ENCODE assay signal across 13 mouse cellular contexts in the genomic region with DNA sequence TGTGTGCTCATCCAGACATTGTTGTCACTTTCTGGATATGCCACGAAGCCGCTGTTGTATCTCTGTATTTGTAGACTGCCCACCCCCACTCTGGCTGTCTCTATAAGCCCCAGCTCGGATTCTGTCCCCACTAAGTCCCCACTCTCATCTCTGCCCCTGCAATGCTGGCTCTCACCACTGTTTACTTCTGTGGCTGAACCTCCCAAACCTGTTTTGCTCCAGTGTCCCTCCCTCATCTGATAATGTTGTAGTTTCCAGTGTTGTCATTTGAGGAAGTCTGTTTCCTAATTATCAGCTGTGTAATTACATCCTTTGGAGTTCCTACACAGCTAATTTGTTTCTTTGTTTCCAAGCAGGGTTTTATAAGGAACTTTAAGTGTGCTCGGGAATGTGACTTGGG.
A peak's percentile ranks its signal among the peaks of the same experiment; 100 is the strongest.
DNase-seq lines count a peak whose midpoint lies in the region; ATAC-seq and TF ChIP-seq lines count a peak whose summit lies in the region.
"Had no signal": no experiment of that assay in that cellular context is flagged by ENCODE, and none has a peak within 500 bp of the region (broad histone marks: within the 10 kb centered on the region; RNA-seq: fewer than 3 reads in every experiment).

No protein-coding gene starts in this region.

- no peak for ATAC-seq in limb, embryonic 13.5 days (ENCODE audit: low FRiP score, low read depth)
- ATAC-seq in embryonic facial prominence, embryonic 11.5 days (replicated peaks; ENCODE audit: insufficient number of reproducible peaks, low FRiP score, low TSS enrichment, low read depth) = no peak
- peak; percentile 35; the same call in 1 of the 2 replicates for ATAC-seq in megakaryocyte progenitor cell, adult 5-6 weeks (replicated peaks; ENCODE audit: poor library complexity)

- peaks cover 28% of the 10 kb centered on the region for H3K4me1 ChIP-seq in limb, embryonic 13.5 days
- peaks cover 37% of the 10 kb centered on the region for H3K4me1 ChIP-seq in limb, embryonic 10.5 days
- H3K4me1 ChIP-seq in embryonic facial prominence, embryonic 11.5 days (ENCODE audit: control insufficient read depth, insufficient read depth, low read length) = peaks cover 2% of the 10 kb centered on the region; the same call in 1 of the 2 replicates

- no peak overlapping the region for H3K4me3 ChIP-seq in limb, embryonic 13.5 days
- no peak overlapping the region for H3K4me3 ChIP-seq in limb, embryonic 10.5 days
- H3K4me3 ChIP-seq in embryonic facial prominence, embryonic 11.5 days (ENCODE audit: low read depth, low read length) = no peak overlapping the region

- no peak overlapping the region for H3K27ac ChIP-seq in limb, embryonic 13.5 days
- no peak overlapping the region for H3K27ac ChIP-seq in limb, embryonic 10.5 days
- H3K27ac ChIP-seq in embryonic facial prominence, embryonic 11.5 days (replicated peaks; ENCODE audit: low read depth, low read length) = no peak overlapping the region
- H3K27ac ChIP-seq: macrophage had no signal

- 0 out of 2 replicates have a peak overlapping the region, but pooled peaks have one; percentile 3 for H3K4me2 ChIP-seq in limb, embryonic 13.5 days (replicated peaks)
- H3K4me2 ChIP-seq in embryonic facial prominence, embryonic 11.5 days (ENCODE audit: low read depth, low read length) = no peak overlapping the region

- DNase-seq in limb, embryonic 10.5 days (ENCODE audit: low spot score) = no peak
- DNase-seq in brain, embryonic 14.5 days (ENCODE audit: low read depth) = no peak
- peak; percentile 13 for DNase-seq in embryonic facial prominence, embryonic 11.5 days (ENCODE audit: low spot score)
- no peak for DNase-seq in MN1 (ENCODE audit: low spot score)
- DNase-seq in cerebellum, postnatal 4 days (ENCODE audit: low spot score in 2 of 2) = no peak
- DNase-seq: adrenal gland, postnatal 14 days; kidney, postnatal 25 days; layer of hippocampus, postnatal 36 days; retina, postnatal 1 day; thymus, postnatal 4 days had no signal

- no peaks in the 10 kb centered on the region for H3K36me3 ChIP-seq in limb, embryonic 13.5 days
- H3K36me3 ChIP-seq in limb, embryonic 10.5 days = no peaks in the 10 kb centered on the region
- no peaks in the 10 kb centered on the region for H3K36me3 ChIP-seq in embryonic facial prominence, embryonic 11.5 days (replicated peaks; ENCODE audit: control insufficient read depth, insufficient read depth, low read depth, low read length)

- H3K9me3 ChIP-seq in limb, embryonic 13.5 days = no peaks in the 10 kb centered on the region
- H3K9me3 ChIP-seq in limb, embryonic 10.5 days (replicated peaks) = no peaks in the 10 kb centered on the region
- no peaks in the 10 kb centered on the region for H3K9me3 ChIP-seq in embryonic facial prominence, embryonic 11.5 days (replicated peaks; ENCODE audit: control insufficient read depth, low read length)

- TF ChIP-seq POLR2A in brain, embryonic 14.5 days (IDR thresholded peaks at IDR 0.05; ENCODE audit: borderline replicate concordance, extremely low read depth, insufficient read depth, insufficient read length, poor library complexity, severe bottlenecking) = no peak

- TF ChIP-seq CTCF in brain, embryonic 14.5 days (IDR thresholded peaks at IDR 0.05; ENCODE audit: borderline replicate concordance, extremely low read depth, insufficient read depth, insufficient read length) = peak; percentile 12; the same call in 1 of the 2 replicates

- 39% methylated on average over 4 of the region's 4 CpGs for WGBS in limb, embryonic 13.5 days
- 40% methylated on average over 4 of the region's 4 CpGs for WGBS in limb, embryonic 10.5 days
- 43% methylated on average over 4 of the region's 4 CpGs for WGBS in embryonic facial prominence, embryonic 11.5 days

- no peaks in the 10 kb centered on the region for H3K27me3 ChIP-seq in limb, embryonic 13.5 days
- H3K27me3 ChIP-seq in limb, embryonic 10.5 days (ENCODE audit: low read depth, poor library complexity, severe bottlenecking) = no peaks in the 10 kb centered on the region
- no peaks in the 10 kb centered on the region for H3K27me3 ChIP-seq in embryonic facial prominence, embryonic 11.5 days (ENCODE audit: control insufficient read depth, insufficient read depth, low read length)

- no peak overlapping the region for H3K9ac ChIP-seq in limb, embryonic 13.5 days
- no peak overlapping the region for H3K9ac ChIP-seq in embryonic facial prominence, embryonic 11.5 days (replicated peaks; ENCODE audit: low read length)
